Mouse (Mus musculus) ZHBTc4 (cell line): ENCODE data around the gene Tulp3.
"Not testable (repeated sequence)": the region's sequence is repeated elsewhere in the genome, so short reads cannot be mapped to it uniquely, and the experiment has no call there.

Experiments used
- DNase-seq: peaks from one replicate; pipeline ENCODE4 v3.0.0-alpha.2; 2011; ENCODE audit warnings: low read depth, low spot score

Gene Tulp3

DNA sequence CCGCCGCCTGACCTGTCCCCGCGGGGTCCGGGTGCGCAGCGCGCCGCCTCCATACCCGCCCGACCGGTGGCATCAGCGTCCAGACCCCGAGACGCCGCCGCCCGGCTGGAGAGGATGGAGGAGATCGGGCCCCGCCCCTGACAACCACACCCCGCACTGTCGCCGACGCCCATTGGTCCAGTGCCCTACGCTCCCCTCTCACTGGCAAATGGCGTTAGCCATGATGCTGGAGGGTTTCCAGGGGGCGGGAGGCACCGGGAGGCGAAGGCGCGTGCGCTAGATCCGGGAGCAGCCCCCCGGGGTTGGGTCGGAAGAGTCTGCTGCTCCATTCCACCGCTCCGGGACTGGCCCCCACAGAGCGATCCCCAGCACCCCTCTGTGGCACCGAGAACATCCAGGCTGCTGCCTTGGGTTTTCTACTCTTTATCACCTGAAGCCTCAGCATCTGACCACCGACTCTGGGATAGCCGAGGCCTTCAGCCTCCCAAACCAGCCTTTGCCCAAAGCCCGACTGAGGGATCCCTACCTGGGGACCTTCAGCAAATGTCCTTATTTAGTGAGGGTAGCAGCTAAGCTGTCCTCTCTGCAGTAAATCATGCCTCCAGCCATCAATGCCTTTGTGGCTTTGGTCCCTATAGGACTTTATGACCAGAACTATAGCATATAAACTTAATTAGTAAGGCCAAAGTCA, at the start of gene Tulp3:
Gene Tulp3 (minus strand): TSS at position 126 of the 691 bp plus-strand sequence.
- peak; percentile 97 for DNase-seq

DNA sequence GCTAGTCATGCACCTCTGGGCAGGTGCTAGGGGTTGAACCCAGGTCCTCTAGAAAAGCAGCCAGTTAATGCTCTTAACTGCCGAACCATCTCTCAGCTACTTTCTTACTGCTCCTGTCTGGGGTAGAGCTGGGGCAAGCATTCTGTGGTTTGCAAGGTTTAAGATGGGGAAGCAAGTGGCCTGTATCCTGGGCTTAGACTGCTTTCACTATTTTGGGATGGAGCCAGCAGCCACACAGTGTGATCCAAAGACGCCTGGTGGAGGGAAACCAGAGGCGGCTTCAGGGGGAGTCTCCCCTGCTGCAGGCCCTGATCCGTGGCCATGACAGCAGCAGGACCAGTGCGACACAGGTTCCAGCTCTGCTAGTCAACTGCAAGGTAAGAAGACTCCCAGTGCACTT, 49.1 kb upstream of the Tulp3 start:
- DNase-seq, result no peak

DNA sequence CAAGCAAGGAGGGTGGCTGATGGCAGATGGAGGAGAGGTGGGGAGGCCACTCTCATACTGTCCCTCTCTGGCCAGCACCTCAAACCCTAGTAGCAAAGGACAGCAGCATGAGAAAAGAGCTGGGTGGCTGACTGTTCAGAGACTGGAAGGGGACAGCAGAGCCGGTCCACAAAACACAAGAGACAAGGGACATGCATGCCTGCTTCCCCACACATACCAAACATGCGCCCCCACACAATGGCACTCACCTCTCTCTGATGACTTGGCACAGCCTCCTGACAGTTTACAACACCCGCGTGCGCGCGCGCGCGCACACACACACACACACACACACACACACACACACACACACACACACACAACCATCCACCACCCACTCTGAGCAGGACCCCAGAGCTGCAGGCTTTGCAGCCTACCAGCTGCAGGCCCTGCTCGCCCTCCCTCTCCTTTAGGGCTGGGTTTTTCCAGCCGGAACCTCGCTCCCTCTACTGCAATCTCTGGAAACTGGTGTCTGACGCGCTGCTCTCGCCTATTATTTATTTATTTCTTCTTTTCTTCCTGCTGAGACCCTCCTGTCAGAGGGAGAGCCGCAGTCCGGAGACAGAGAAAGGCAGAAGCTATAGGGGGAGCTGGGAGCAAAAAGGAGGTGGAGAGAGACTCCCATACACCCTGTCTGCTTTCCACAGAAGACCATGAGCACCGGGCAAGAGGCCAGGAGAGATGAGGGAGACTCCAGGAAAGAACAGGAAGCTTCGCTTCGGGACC, 44.0 kb upstream of the Tulp3 start:
- peak; percentile 23 for DNase-seq

DNA sequence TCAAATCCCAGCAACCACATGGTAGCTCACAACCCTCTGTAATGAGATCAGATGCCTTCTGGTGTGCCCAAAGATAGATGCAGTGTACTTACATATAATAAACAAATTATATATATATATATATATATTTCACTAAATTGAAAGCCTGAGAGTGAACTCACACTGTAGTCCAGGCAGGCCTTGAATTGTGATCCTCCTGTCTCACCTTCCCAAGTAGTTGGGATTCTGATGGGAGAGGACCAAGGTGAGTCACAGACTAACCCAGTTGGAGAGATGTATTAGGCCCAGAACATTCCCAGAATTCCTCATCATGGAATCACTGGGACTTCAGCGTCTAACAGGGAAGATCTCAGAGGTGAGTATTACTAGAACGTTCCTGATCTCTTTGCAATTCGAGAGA, 43.3 kb upstream of the Tulp3 start, which contains the start of gene Nrip2:
Gene Nrip2 (plus strand): TSS at position 301 of the 400 bp plus-strand sequence.
- no peak for DNase-seq

DNA sequence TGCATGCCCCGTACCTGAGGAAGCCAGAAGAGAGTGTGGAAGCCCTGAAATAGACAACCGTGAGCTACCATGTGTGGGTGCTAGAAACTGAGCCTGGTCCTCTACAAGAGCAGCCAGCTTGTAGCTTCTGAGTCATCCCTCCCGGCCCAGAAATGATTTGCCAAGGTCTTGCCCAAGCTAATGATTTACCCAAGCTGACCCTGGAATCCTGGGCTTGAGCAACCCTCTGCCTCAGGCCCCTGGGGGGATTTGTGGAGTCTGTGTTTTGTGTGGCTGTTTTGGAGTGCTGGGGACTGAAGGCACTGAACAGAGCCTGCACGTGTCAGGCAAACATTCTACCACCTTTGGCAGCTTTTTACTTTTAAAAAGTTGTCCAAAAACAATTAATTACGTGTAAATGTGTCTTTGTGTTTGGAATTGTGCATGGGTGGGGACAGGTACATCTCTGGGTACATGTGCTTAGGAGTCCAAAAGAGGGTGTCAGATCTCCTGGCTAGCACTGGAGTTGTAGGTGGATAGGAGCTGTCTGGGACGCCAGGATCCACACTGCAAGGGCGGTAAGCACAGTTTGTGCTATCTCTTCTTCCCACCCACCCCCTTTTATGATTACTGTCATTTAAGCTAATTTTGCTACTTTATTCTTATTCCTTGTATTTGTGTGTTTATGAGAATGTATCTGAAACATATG, 42.1 kb upstream of the Tulp3 start:
- no peak for DNase-seq

DNA sequence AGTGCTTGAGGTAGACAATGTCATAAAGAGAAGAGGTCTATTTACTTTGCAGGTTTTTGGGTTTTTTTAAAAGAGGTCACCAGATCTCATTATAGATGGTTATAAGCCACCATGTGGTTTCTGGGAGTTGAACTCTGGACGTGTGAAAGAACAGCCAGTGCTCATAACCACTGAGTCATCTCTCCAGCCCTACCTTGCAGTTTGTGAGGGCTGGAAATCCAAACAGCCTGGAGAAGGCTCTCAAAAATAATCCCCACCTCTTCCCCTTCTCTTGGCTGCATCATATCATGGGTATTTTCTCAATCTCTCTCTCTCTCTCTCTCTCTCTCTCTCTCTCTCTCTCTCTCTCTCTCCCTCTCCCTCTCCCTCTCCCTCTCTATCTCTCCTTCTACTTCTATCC, 35.0 kb upstream of the Tulp3 start:
- DNase-seq, result no peak

DNA sequence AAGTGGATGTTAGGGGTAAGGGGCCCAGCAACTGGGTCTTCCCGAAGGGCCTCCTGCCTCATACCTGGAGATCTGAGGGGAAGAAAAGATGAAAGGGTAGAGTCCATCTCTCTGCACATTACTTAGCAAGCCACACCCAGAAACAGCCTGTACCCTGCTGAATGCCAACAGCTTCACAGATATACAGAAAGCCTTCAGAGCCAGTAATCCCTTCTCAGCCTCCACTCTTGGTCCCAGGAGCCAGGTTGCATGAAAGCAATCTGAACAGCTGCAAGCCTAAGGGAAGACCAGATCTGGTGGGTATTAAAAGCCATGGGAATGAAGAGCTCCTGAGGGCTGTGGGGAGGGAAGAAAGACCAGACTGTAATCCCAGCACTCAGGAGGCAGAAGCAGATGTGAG, 33.5 kb upstream of the Tulp3 start:
- no peak for DNase-seq

DNA sequence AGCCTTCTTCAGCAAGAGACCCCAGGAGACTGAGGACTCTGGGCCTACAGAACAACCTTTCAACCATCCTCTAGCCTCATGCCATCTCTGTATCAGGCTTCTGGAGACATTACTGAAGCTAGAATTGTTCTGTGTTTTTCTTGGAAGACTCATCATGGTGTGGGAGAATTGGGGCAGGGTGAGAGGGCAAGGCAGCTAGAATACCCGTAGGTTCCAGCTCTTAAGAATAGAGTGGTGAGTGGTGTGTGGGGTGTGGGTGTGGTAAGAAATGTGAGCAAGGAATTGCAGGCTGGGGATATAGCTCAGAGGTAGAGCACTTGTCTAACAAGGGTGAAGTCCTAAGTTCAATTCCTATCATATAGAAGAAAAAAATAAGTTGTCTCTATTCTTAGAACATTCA, 29.4 kb upstream of the Tulp3 start:
- no peak for DNase-seq

DNA sequence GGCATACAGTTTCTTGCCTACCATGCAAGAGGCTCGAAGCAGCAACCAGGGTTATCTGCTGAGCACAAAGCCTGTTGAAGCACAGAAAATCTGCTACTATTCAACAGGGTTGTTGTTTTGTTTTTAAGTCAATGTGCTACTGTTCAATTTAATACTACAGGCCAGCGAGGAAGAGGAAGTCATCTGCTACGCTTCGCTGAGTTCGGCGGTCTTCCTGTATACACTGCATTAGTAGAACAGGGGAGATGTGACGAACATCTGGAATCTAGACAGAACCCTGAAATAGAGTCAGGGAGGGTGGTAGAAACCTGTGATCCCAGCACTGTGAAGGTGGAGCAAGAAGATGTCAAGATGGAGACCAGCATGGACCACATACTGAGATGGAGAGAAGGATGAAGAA, 28.1 kb upstream of the Tulp3 start:
- no peak for DNase-seq

DNA sequence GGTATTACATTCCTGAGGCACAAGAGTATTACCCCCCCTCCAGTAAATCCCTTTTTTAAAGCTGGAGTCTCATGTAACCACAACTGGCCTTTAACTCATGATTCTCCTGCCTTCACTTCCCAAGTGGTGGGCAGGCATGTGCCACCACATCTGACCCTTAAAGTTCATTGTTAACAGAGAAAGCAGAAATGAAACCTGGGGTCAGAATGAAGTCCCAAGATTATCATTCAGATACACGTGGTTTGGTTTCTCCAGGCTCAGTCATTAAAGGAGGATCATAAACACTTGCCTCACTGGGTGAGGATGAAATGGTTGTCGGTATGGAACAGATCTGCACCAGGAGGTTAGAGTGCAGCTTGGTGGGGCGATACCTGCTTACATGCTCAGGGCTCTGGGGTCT, 25.6 kb upstream of the Tulp3 start:
- DNase-seq, result no peak

DNA sequence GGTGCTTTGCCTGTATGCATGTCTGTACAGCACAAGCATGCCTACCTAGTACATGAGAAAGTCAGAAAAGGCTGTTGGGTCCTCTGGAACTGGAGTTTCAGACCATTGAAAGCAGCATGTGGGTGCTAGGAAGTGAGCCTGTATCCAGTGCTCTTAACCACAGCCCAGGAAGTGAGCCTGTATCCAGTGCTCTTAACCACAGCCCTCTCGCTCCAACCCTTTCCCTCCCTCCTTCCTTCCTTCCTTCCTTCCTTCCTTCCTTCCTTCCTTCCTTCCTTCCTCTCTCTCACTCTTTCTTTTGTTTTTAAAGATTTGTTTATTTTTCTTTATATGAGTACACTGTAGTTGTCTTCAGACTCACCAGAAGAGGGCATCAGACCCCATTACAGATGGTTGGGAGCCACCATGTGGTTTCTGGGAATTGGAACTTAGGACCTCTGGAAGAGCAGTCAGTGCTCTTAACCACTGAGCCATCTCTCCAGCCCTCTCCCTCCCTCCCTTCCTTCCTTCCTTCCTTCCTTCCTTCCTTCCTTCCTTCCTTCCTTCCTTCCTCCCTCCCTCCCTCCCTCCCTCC, 25.0 kb upstream of the Tulp3 start:
- not testable (repeated sequence) for DNase-seq

DNA sequence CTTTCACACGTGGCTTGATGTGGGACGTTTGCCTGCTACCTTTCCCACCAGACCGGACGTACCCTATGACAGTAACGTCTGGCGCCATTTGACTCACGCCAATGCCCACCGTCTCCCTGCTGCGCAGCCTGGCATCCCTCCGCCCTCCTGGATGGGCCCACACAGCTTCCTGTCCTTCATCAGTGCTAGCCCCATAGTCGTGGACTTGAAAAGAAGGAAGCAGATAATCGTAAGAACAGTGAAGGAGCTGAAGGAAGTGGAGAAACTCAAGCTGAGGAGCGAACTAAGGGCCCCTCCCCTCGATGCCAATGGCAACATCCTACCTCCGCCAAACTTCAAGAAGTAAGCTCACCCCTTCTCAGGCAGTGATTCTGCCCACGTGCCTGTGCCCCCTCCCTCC, 24.0 kb upstream of the Tulp3 start:
- DNase-seq, result no peak

DNA sequence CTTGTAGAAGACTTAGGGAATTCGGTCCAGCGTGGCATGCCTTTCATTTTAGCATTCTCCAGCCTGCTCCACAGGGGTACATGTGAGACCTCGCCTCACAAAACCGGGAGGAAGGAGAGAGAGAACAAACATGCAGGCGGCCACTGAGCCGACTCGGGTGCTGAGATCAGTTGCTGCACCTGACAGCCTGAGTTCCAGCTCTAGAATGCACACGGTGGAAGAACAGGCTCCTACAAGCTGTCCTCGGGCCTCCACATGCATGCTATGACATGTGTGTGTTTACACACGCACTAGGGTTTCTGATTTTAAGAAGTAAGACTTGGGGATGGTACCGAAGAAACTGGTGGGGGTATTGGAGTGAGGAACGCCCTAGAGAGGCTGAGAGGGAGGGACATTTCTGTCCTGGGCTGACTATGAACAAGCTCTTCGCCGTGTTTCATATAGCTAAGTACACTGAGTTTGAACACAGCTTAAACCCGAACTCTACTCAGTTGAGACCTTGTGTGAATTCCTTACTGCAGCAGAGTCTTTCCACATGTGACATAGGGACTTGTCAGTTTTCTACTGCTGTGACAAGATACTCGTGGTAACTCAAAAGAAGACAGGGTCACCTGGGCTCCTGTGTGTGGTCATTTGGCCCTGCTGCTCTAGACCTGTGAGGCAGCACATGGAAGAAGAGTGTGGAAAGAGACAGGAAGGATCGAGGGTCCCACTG, 20.9 kb upstream of the Tulp3 start:
- DNase-seq, result no peak

DNA sequence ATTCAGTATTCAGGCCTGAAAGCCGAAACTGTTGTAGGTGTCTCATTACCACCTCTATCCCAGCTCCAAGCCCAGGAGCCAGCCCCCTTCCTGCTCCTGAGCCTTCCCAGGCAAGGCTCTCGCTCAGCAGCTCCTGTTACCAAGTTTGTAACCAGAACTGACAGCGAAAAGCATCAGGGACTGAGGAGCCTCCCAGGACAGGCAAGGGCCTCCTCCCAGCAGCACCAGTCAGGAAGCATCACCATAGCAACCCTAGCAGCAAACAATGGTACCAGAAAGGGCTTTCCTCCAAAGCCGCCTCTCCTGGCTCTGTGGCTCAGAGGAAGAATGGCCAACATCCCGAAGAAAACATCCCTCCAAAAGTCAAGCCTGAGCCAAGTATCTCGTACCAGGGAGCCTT, 19.5 kb upstream of the Tulp3 start, which contains the start of the genes Tex52 and Gm44596:
Gene Tex52 (plus strand): TSS at position 265 of the 400 bp plus-strand sequence.
Gene Gm44596 (plus strand): TSS at position 312 of the 400 bp plus-strand sequence.
- peak; percentile 39 for DNase-seq

DNA sequence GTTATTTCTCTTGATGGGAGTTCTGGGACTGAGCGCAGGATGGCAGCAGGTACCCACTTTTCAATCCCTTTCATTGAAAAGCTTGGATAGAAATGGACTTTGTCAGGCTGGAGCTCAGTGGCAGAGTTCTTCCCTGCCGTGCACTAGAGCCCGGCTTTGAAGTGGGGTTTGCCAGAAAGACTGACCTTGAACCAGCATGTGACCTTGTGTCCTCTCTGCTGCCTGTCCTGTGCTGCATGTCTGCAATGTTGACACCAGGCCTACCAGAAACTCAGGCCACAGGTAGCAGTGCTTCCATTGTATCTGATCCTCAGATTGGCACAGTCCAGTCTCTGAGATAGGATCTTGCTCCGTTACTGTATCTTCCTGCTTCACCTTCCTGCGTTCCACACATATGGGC, 14.4 kb upstream of the Tulp3 start:
- no peak for DNase-seq

DNA sequence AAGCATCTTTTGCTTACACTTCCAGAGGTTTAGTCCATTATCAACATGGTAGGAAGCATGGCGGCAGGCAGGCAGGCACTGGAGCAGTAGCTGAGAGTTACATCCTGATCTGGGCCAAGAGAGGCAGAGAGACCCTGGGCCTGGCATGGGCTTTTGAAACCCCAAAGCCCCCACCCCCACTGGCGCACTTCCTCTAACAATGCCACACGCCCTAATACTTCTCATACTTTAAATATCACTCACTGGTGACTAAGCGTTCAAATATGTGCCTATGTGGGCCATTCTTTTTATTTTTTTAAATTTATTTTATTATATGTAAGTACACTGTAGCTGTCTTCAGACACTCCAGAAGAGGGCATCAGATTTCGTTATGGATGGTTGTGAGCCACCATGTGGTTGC, 10.8 kb upstream of the Tulp3 start:
- DNase-seq, result no peak

DNA sequence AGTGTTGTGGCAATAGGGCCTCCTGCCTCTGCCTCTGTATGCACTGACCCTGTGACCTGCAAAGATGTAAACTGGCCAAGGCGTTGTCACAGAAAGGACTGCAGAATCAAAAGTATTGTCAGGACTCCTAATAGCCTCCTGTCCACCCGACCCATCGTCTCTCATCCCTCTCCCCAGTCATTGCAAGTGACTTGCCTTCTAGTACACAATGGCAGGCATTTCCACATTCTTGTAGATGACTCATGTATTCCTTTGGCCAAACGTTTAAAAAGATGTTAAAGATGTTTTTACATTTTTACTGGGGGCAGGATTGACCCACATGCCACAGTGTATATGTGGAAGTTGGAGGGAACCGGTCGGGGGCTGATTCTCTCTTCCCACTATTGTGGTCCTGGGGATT, 9.1 kb upstream of the Tulp3 start:
- no peak for DNase-seq

DNA sequence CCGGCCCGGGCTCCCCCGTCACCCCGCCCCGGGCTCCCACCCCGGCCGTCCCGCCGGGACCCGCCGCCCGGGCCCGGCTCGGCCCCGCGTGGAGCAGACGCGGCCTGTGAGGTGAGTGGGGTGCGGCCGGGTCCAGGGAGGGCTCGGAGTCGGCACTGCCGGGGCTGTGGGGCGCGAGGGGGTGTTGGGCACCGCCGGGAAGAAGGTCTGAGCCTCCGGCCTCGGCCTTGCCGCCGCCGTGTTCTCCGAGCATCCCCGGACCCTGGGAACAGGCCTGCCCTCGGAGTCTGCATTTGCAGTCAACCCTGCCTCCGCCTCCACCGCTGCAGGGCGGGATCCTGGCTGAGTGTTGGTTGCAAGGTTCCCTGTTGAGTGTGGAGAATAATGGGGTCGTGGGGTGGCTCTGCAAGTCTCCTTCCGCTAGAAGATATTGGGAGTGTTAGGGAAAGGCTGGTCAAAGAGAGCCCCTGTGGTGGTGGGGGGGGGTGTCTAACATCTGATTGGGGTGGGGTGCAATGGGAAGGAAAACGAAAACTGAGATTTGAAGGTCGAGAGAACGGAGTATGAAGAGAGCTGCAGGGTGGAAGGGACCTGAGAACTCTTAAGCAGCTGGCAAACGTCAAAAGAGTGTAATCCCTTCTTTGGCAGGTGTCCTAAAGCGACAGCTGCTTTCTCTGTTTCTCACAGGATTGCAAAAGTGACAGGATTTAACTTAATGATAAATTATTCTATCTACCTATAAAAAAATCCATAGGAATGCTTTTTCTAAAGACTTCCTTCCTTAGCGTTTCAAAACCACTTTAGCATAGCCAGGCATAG, 7.6 kb upstream of the Tulp3 start:
- peak; percentile 70 for DNase-seq

DNA sequence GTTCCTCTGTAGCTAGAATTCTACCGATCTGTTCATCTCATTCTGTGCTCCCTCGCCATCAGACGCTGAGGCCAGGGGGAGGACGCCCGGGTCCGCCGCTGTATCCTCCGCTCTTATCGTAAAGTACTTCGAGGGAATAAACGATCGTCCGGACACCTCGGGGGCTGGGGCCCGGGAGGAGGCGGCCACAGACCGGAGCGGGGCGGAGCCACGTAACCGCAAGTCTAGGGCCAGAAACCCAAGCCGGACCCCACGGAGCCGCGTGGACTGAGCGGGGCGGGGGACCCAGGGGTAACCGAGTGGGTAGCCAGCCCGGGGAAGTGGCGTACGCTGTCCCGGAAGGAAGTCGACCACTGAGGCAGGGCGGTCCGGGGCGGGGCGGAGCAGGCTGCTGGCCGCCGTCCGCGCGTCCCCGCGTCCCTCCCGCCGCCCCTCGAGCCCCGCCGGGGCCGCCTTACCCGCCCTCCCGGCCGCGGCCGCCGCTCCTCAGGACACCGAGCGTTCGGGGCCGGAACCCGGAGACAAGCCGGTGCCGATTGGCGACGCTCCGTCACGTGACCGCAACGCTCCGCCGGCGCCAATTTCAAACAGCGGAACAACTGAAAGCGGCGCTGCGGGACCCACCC, 6.8 kb upstream of the Tulp3 start, which contains the start of the genes Rhno1 and Foxm1:
Gene Rhno1 (minus strand): TSS at position 531 of the 626 bp plus-strand sequence.
Gene Foxm1 (plus strand): TSS at position 587 of the 626 bp plus-strand sequence.
- peak; percentile 90 for DNase-seq

DNA sequence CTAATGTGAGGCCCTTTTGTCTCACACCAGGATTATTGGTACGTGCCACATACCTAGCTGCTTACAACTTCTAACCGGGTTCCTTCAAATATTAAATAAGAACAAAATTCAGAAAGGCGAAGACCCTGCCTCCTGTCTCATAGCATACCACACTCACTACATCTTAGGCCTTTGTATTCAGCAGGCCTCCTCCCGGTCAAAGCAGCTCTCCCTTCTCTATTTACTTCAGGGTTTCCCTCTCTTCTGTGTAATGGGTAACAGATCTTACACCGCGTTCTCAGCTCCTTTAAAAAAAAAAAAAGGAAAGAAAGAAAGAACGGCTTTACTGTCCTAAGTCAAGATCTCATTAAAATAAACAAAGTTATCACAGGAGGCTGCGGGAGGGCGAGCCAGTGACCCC, 6.2 kb upstream of the Tulp3 start:
- no peak for DNase-seq
